Mouse (Mus musculus) embryonic facial prominence, embryonic 13.5 days (tissue): ENCODE data around the gene Spem1. TPM values are rescaled to one million over a fixed set of nuclear protein-coding genes. Genes with fewer than 3 reads are reported as not detected.

Experiments used
- ATAC-seq: fragments of 200-750 bp; cut with Nextera tagmentation; 2 replicates; pipeline ENCODE4 v1.8.0; 2017; ENCODE audit warnings: low read depth; ENCODE audit not compliant: insufficient number of reproducible peaks, insufficient read depth, low FRiP score, low TSS enrichment
- H3K27ac ChIP-seq: fragments of 300-500 bp; sonication (generic); 2 replicates; pipeline ENCODE4 v1.5.1; 2015; ENCODE audit warnings: moderate library complexity, mild to moderate bottlenecking, inconsistent platforms
- H3K27me3 ChIP-seq: fragments of 300-500 bp; sonication (generic); 2 replicates; pipeline ENCODE4 v1.6.1; 2015; ENCODE audit warnings: mild to moderate bottlenecking, inconsistent platforms
- H3K36me3 ChIP-seq: fragments of 300-500 bp; sonication (generic); 2 replicates; pipeline ENCODE4 v1.6.1; 2015; ENCODE audit warnings: mild to moderate bottlenecking, inconsistent platforms
- H3K4me1 ChIP-seq: fragments of 300-500 bp; sonication (generic); 2 replicates; pipeline ENCODE4 v1.6.1; 2015; ENCODE audit warnings: inconsistent platforms
- H3K4me2 ChIP-seq: fragments of 300-500 bp; sonication (generic); 2 replicates; pipeline ENCODE4 v1.6.1; 2015; ENCODE audit warnings: moderate library complexity, mild to moderate bottlenecking, inconsistent platforms
- H3K4me3 ChIP-seq: fragments of 300-500 bp; sonication (generic); 2 replicates; pipeline ENCODE4 v1.5.1; 2015; ENCODE audit warnings: mild to moderate bottlenecking, inconsistent platforms
- H3K9ac ChIP-seq: fragments of 300-500 bp; sonication (generic); 2 replicates; pipeline ENCODE4 v1.6.1; 2015; ENCODE audit warnings: mild to moderate bottlenecking, inconsistent platforms
- H3K9me3 ChIP-seq: fragments of 300-500 bp; sonication (generic); 2 replicates; pipeline ENCODE4 v1.6.1; 2016; ENCODE audit warnings: inconsistent platforms
- WGBS: fragments of 180-500 bp; shearing (Covaris S2); methylation state at CpG from one replicate; pipeline ENCODE4 v1.1.7; 2015; ENCODE audit warnings: mixed read lengths; 5-methylcytosine and 5-hydroxymethylcytosine counted together
- polyA plus RNA-seq: library from polyadenylated mRNA; unstranded; fragments of >200 nt; fragmentation: Nextera tagmentation; extraction: Ambion mirVana; gene quantifications from 2 replicates; pipeline ENCODE4 v1.2.1, GENCODE M21; 2015

The Spem1 gene
- polyA plus RNA-seq, 1 experiment from 2014 or later, result not detected

DNA sequence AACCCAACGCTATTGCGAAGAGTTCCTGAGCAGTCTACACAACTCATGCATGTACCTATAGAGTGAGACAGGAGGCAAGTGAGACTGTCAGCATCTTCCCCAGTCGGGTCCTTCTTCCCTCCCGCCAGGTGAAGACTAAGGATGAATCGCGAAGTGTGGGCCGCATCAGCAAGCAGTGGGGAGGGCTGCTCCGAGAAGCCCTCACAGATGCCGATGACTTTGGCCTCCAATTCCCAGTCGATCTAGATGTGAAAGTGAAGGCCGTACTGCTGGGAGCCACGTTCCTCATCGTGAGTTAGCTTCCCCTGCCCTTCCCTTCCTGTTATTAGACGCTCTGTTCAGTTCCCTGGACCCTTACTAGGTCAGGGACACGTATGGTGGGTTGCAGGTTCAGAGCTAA lies 27.9 kb upstream of the Spem1 start:
- Histone ChIP-seq H3K9me3 (no peaks in the 10 kb centered on the region), H3K27ac (no peak overlapping the region), H3K27me3 (no peaks in the 10 kb centered on the region), H3K9ac (no peak overlapping the region), H3K36me3 (peaks cover 55% of the 10 kb centered on the region), H3K4me1 (peaks cover 41% of the 10 kb centered on the region), H3K4me3 (no peak overlapping the region), H3K4me2 (no peak overlapping the region)
- no peak for ATAC-seq
- 94% methylated on average over 15 of the region's 15 CpGs for WGBS

DNA sequence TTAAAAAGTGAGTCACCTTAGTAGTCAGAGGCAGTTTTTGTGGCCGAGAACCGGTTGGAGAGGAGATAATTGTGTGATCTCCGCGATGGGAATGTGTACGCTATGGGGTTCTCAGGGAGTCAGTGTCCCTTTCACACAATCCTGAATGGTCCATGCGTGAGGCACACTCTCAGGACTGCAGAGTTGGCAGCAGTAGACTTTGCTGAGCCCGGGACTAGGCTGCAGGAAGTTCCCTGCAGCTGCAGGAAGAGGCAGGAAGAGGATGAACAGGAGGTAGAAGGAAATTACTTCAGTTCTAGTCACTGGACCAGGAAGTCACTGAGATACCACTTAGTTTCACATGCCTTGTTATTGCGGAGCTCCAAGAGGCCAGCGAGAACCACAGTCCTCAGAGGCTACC lies 27.1 kb upstream of the Spem1 start:
- Histone ChIP-seq H3K27ac (0 out of 2 replicates have a peak overlapping the region, but pooled peaks have one; percentile 1), H3K4me2 (no peak overlapping the region), H3K4me3 (no peak overlapping the region), H3K4me1 (peaks cover 41% of the 10 kb centered on the region), H3K9me3 (no peaks in the 10 kb centered on the region), H3K9ac (no peak overlapping the region), H3K27me3 (no peaks in the 10 kb centered on the region), H3K36me3 (peaks cover 55% of the 10 kb centered on the region)
- 88% methylated on average over 9 of the region's 9 CpGs for WGBS
- no peak for ATAC-seq

- ATAC-seq, result no peak
- Histone ChIP-seq H3K4me2 (peak overlapping the region; percentile 94), H3K4me1 (peaks cover 36% of the 10 kb centered on the region), H3K27me3 (no peaks in the 10 kb centered on the region), H3K9me3 (no peaks in the 10 kb centered on the region), H3K27ac (peak overlapping the region; percentile 96; the same call in 1 of the 2 replicates), H3K9ac (peak overlapping the region; percentile 90; the same call in 1 of the 2 replicates), H3K4me3 (peak overlapping the region; percentile 76), H3K36me3 (peaks cover 54% of the 10 kb centered on the region)
- WGBS, result 94% methylated on average over 6 of the region's 6 CpGs
Measured at GRCm38 (mm10) chr11:69848021-69848420, 26.0 kb upstream of the Spem1 start.

- Histone ChIP-seq H3K27me3 (no peaks in the 10 kb centered on the region), H3K4me3 (peak overlapping the region; percentile 76), H3K4me2 (peak overlapping the region; percentile 94), H3K9me3 (no peaks in the 10 kb centered on the region), H3K9ac (peak overlapping the region; percentile 90), H3K27ac (peak overlapping the region; percentile 96), H3K4me1 (peaks cover 35% of the 10 kb centered on the region), H3K36me3 (peaks cover 44% of the 10 kb centered on the region)
- WGBS, result 8% methylated on average over 37 of the region's 37 CpGs
- peak; percentile 33; the same call in 1 of the 2 replicates for ATAC-seq
Measured at GRCm38 (mm10) chr11:69846738-69847688, 25.0 kb upstream of the Spem1 start.

GRCm38 (mm10) chr11:69846198-69846680 lies 24.3 kb upstream of the Spem1 start, which contains the start of gene Plscr3:
TSS of gene Plscr3 (plus strand) at chr11:69846376.
- WGBS, result under 1% methylated on average over 29 of the region's 38 CpGs
- Histone ChIP-seq H3K27me3 (no peaks in the 10 kb centered on the region), H3K4me1 (peaks cover 35% of the 10 kb centered on the region), H3K4me3 (peak within 1 kb of the TSS; percentile 76), H3K9ac (peak within 1 kb of the TSS; percentile 90), H3K27ac (peak within 1 kb of the TSS; percentile 96), H3K36me3 (peaks cover 37% of the 10 kb centered on the region), H3K4me2 (peak within 1 kb of the TSS; percentile 94), H3K9me3 (no peaks in the 10 kb centered on the region)
- ATAC-seq, result peak; percentile 88

GRCm38 (mm10) chr11:69838714-69839104 lies 16.7 kb upstream of the Spem1 start:
- H3K4me1 ChIP-seq, result peaks cover 40% of the 10 kb centered on the region
- 2% methylated on average over 7 of the region's 7 CpGs for WGBS
- H3K4me2 ChIP-seq, result peak overlapping the region; percentile 92
- H3K9ac ChIP-seq, result peak overlapping the region; percentile 82
- H3K27ac ChIP-seq, result peak overlapping the region; percentile 95
- H3K9me3 ChIP-seq, result no peaks in the 10 kb centered on the region
- peaks cover 3% of the 10 kb centered on the region; the same call in 1 of the 2 replicates for H3K36me3 ChIP-seq
- no peak for ATAC-seq
- H3K27me3 ChIP-seq, result no peaks in the 10 kb centered on the region
- peak overlapping the region; percentile 80 for H3K4me3 ChIP-seq

DNA sequence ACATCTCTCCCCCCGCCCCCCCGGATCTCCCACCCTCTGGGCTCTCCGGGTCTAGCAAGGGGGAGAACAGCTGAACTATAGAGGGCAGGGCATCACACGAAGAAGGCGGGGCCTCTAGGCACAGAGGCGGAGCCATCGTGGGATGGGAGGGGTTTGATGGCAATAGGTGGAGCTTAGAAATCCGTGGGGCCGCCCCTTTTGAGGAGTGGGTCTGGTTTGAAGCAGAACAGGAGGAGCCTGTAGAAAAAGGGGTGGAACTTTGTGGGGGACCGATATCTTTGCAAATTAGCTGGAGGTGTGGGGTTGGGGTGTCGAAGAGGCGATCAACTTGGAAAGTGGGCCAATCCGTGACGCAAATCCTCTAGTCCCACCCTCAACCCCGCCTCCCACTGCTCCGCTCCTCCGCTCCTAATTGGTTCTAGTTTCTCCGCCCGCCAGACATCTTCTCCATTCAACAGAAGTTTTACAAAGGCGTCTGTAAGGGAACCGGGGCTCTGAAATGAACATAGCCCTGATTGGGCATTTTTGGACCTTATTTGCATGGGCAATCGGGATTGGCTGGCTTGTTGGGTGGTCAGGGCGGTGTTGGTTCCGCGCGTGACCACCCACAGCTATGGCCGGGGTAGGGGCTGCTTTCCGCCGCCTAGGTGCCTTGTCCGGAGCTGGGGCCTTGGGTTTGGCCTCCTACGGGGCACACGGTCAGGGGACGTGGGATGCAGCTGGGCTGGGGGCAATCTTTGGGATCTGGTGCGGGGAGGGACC lies 16.2 kb upstream of the Spem1 start, which contains the start of gene Tmem256:
Gene Tmem256, plus strand, starts transcription at position 563 of the 762 bp plus-strand sequence.
- Histone ChIP-seq H3K9me3 (no peaks in the 10 kb centered on the region), H3K27ac (peak within 1 kb of the TSS; percentile 95), H3K4me3 (peak within 1 kb of the TSS; percentile 80), H3K27me3 (no peaks in the 10 kb centered on the region), H3K9ac (peak within 1 kb of the TSS; percentile 84), H3K36me3 (peaks cover 8% of the 10 kb centered on the region), H3K4me2 (peak within 1 kb of the TSS; percentile 92), H3K4me1 (peaks cover 45% of the 10 kb centered on the region)
- peak; percentile 89 for ATAC-seq
- under 1% methylated on average over 34 of the region's 34 CpGs for WGBS

DNA sequence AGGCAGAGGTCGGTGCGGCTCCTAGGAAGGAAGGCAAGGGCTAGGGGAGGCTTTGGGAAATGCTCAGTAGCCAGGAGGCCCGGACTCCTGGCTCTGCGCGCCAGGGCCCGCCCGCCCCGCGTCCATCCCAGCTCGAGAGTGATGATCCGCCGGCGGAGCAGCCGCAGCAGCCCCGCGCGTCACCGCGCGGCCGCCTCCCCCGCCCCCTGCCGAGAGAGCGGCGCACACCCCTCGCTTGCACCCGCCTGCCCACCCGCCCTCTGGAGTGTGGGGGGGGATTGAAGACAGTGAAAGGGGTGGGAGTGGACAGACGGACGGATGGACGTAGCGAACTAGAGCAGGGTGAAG lies 15.6 kb upstream of the Spem1 start, which contains the start of gene Nlgn2:
Gene Nlgn2, minus strand, starts transcription at position 181 of the 348 bp plus-strand sequence.
- Histone ChIP-seq H3K4me2 (peak within 1 kb of the TSS; percentile 92), H3K4me1 (peaks cover 45% of the 10 kb centered on the region), H3K4me3 (peak within 1 kb of the TSS; percentile 80), H3K9ac (peak within 1 kb of the TSS; percentile 84), H3K9me3 (no peaks in the 10 kb centered on the region), H3K27ac (peak within 1 kb of the TSS; percentile 95), H3K27me3 (no peaks in the 10 kb centered on the region), H3K36me3 (peaks cover 13% of the 10 kb centered on the region)
- WGBS, result 0% methylated on average over 18 of the region's 32 CpGs
- ATAC-seq, result peak; percentile 74

GRCm38 (mm10) chr11:69836703-69837576 lies 15.0 kb upstream of the Spem1 start:
- H3K4me3 ChIP-seq, result peak overlapping the region; percentile 80
- peak overlapping the region; percentile 84 for H3K9ac ChIP-seq
- H3K36me3 ChIP-seq, result peaks cover 20% of the 10 kb centered on the region
- H3K4me2 ChIP-seq, result peak overlapping the region; percentile 92
- no peak for ATAC-seq
- H3K4me1 ChIP-seq, result peaks cover 45% of the 10 kb centered on the region
- H3K9me3 ChIP-seq, result no peaks in the 10 kb centered on the region
- no peaks in the 10 kb centered on the region for H3K27me3 ChIP-seq
- WGBS, result under 1% methylated on average over 46 of the region's 52 CpGs
- peak overlapping the region; percentile 95 for H3K27ac ChIP-seq

GRCm38 (mm10) chr11:69835966-69836335 lies 14.0 kb upstream of the Spem1 start:
- Histone ChIP-seq H3K27me3 (no peaks in the 10 kb centered on the region), H3K4me2 (peak overlapping the region; percentile 92), H3K9ac (peak overlapping the region; percentile 84), H3K4me3 (peak overlapping the region; percentile 80), H3K4me1 (peaks cover 50% of the 10 kb centered on the region), H3K27ac (no peak overlapping the region), H3K36me3 (peaks cover 29% of the 10 kb centered on the region), H3K9me3 (no peaks in the 10 kb centered on the region)
- no peak for ATAC-seq
- WGBS, result 0% methylated on average over 4 of the region's 4 CpGs
